Mouse (Mus musculus) liver, embryonic 14.5 days (tissue): ENCODE results near the gene Galc.

Experiments used
- CTCF ChIP-seq: IDR thresholded peaks from 2 replicates; pipeline ENCODE4 v1.5.1; 2016; ENCODE audit warnings: antibody characterized with exemption, low read depth, control low read depth
- EP300 ChIP-seq: IDR thresholded peaks from 2 replicates; pipeline ENCODE4 v1.6.1; 2016; ENCODE audit warnings: antibody characterized with exemption, low read depth

- TF ChIP-seq CTCF (peak; percentile 75), EP300 (no peak)
Measured at GRCm38 (mm10) chr12:98212457-98213175, 46.6 kb downstream of the Galc start.
